Mouse (Mus musculus) forebrain, embryonic 13.5 days (tissue): ENCODE measurements around the gene Sgcb. TPM values are rescaled to one million over a fixed set of nuclear protein-coding genes. Genes with fewer than 3 reads are reported as not detected.

ENCODE experiments used
- ATAC-seq: fragments of 200-750 bp; cut with Nextera tagmentation; 2 replicates; pipeline ENCODE4 v1.8.0; 2017
- H3K27ac ChIP-seq: fragments of 300-500 bp; sonication (generic); 2 replicates; pipeline ENCODE4 v1.5.1; 2015; ENCODE audit warnings: inconsistent platforms, mild to moderate bottlenecking, moderate library complexity
- H3K27me3 ChIP-seq: fragments of 300-500 bp; sonication (generic); 2 replicates; pipeline ENCODE4 v1.6.1; 2015; ENCODE audit warnings: mild to moderate bottlenecking, inconsistent platforms
- H3K36me3 ChIP-seq: fragments of 300-500 bp; sonication (generic); 2 replicates; pipeline ENCODE4 v1.6.1; 2015; ENCODE audit warnings: mild to moderate bottlenecking, inconsistent platforms; ENCODE audit not compliant: poor library complexity, severe bottlenecking
- H3K4me1 ChIP-seq: fragments of 300-500 bp; sonication (generic); 2 replicates; pipeline ENCODE4 v1.6.1; 2015; ENCODE audit warnings: inconsistent platforms
- H3K4me2 ChIP-seq: fragments of 300-500 bp; sonication (generic); 2 replicates; pipeline ENCODE4 v1.6.1; 2015; ENCODE audit warnings: inconsistent platforms, mild to moderate bottlenecking, moderate library complexity
- H3K4me3 ChIP-seq: fragments of 300-500 bp; sonication (generic); 2 replicates; pipeline ENCODE4 v1.5.1; 2015; ENCODE audit warnings: mild to moderate bottlenecking, inconsistent platforms
- H3K9ac ChIP-seq: fragments of 300-500 bp; sonication (generic); 2 replicates; pipeline ENCODE4 v1.6.1; 2015; ENCODE audit warnings: mild to moderate bottlenecking, inconsistent platforms
- H3K9me3 ChIP-seq: fragments of 300-500 bp; sonication (generic); replicated peaks from 2 replicates; pipeline ENCODE4 v1.6.1; 2016; ENCODE audit warnings: inconsistent platforms
- WGBS: fragments of 180-500 bp; shearing (Covaris S2); methylation state at CpG from one replicate; pipeline ENCODE4 v1.1.7; 2015; 5-methylcytosine and 5-hydroxymethylcytosine counted together
- polyA plus RNA-seq: library from polyadenylated mRNA; unstranded; fragments of >200 nt; fragmentation: Nextera tagmentation; extraction: Ambion mirVana; gene quantifications from 2 replicates; pipeline ENCODE4 v1.2.1, GENCODE M21; 2015

Sgcb gene
- polyA plus RNA-seq, result 20.5 and 22.3 TPM in 2 replicates

- Histone ChIP-seq H3K4me1 (peaks cover 33% of the 10 kb centered on the region), H3K4me2 (peak within 1 kb of the TSS; percentile 73), H3K4me3 (peak within 1 kb of the TSS; percentile 84), H3K9ac (peak within 1 kb of the TSS; percentile 90), H3K27ac (no peak within 1 kb of the TSS), H3K9me3 (no peaks in the 10 kb centered on the region), H3K27me3 (peaks cover 47% of the 10 kb centered on the region), H3K36me3 (0 out of 2 replicates have a peak, but pooled peaks cover 6% of the 10 kb centered on the region)
- peak; percentile 91 for ATAC-seq
- WGBS, result under 1% methylated on average over 57 of the region's 62 CpGs
Observed at GRCm38 (mm10) chr5:73647261-73647900, at the start of gene Sgcb. TSS of gene Sgcb (minus strand) at chr5:73647790.

DNA sequence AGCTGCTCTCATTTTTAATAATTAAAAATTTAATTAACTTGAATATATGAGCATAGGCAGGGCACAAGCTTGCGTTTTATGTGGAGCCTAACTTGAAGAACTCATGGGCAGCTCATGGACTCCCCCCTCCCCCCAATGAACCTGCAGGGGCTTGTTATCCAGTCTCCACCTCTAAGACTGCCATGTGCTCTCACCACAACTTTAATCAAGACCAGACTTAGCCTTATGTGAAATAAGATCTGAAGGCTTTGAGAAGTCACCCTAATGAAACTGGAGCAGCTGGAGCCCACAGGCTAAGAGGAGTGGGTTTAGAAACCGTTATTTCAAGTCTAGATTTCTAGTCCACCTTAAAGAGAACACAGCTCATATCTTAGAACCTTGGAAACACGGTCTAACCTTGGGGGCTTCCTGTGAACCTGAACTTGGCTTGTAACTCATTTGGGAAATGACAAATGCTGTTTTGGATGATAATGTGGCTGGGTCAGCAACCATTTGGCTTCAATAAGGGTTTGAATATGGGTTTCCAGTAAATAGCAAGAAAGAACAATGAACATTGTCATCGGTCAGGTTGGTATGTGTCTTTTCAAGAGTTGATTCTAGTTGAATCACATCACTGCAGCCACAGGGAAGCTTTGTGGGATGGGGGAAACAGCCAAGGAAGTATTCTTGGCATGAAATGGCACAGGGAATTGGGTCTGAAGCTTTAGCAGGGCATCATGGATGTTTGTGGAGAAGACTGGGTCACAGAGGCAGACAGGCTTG, 46.8 kb upstream of the Sgcb start:
- Histone ChIP-seq H3K9me3 (no peaks in the 10 kb centered on the region), H3K4me3 (no peak overlapping the region), H3K4me2 (no peak overlapping the region), H3K27me3 (no peaks in the 10 kb centered on the region), H3K36me3 (no peaks in the 10 kb centered on the region), H3K4me1 (no peaks in the 10 kb centered on the region), H3K9ac (no peak overlapping the region), H3K27ac (no peak overlapping the region)
- 80% methylated on average over 4 of the region's 4 CpGs for WGBS
- ATAC-seq, result no peak

GRCm38 (mm10) chr5:73693778-73694177, 46.2 kb upstream of the Sgcb start:
- WGBS, result 83% methylated on average over 1 of the region's 1 CpGs
- Histone ChIP-seq H3K9me3 (no peaks in the 10 kb centered on the region), H3K9ac (no peak overlapping the region), H3K4me3 (no peak overlapping the region), H3K27me3 (no peaks in the 10 kb centered on the region), H3K4me1 (no peaks in the 10 kb centered on the region), H3K4me2 (no peak overlapping the region), H3K36me3 (no peaks in the 10 kb centered on the region), H3K27ac (no peak overlapping the region)
- ATAC-seq, result no peak

GRCm38 (mm10) chr5:73691723-73692520, 44.3 kb upstream of the Sgcb start:
- H3K36me3 ChIP-seq, result no peaks in the 10 kb centered on the region
- no peaks in the 10 kb centered on the region for H3K9me3 ChIP-seq
- no peak overlapping the region for H3K27ac ChIP-seq
- no peaks in the 10 kb centered on the region for H3K4me1 ChIP-seq
- no peaks in the 10 kb centered on the region for H3K27me3 ChIP-seq
- H3K4me2 ChIP-seq, result no peak overlapping the region
- H3K9ac ChIP-seq, result no peak overlapping the region
- no peak for ATAC-seq
- 26% methylated on average over 15 of the region's 15 CpGs for WGBS
- H3K4me3 ChIP-seq, result no peak overlapping the region

DNA sequence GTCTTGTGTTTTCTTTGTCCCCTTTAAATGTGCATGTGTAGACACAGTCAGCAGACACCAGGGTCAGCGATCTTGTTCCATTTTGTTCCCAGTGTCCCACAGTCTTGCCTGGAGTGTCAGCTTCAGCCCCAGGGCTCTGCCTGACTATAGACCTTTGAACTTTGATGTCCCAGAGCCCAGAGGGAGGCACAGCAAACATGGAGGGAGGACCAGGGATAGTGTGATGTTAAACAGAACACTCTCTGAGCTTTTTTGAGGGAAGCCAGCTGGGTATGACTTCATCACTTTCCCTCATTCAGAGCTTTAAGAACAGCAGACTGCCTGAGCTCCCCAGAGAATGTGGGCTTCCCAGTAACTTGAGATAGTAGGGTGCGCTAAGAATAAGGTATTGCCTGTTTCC, 42.6 kb upstream of the Sgcb start:
- Histone ChIP-seq H3K4me1 (no peaks in the 10 kb centered on the region), H3K9ac (no peak overlapping the region), H3K27ac (no peak overlapping the region), H3K9me3 (no peaks in the 10 kb centered on the region), H3K27me3 (no peaks in the 10 kb centered on the region), H3K4me3 (no peak overlapping the region), H3K36me3 (no peaks in the 10 kb centered on the region), H3K4me2 (no peak overlapping the region)
- ATAC-seq, result no peak
- 76% methylated on average over 2 of the region's 2 CpGs for WGBS

GRCm38 (mm10) chr5:73688576-73688975, 41.0 kb upstream of the Sgcb start:
- H3K27me3 ChIP-seq, result no peaks in the 10 kb centered on the region
- H3K9ac ChIP-seq, result no peak overlapping the region
- no peak overlapping the region for H3K27ac ChIP-seq
- WGBS, result 91% methylated on average over 1 of the region's 1 CpGs
- no peak overlapping the region for H3K4me3 ChIP-seq
- no peaks in the 10 kb centered on the region for H3K9me3 ChIP-seq
- H3K4me1 ChIP-seq, result no peaks in the 10 kb centered on the region
- no peak for ATAC-seq
- no peak overlapping the region for H3K4me2 ChIP-seq
- H3K36me3 ChIP-seq, result no peaks in the 10 kb centered on the region

GRCm38 (mm10) chr5:73686149-73686548, 38.6 kb upstream of the Sgcb start:
- Histone ChIP-seq H3K27me3 (no peaks in the 10 kb centered on the region), H3K27ac (no peak overlapping the region), H3K4me3 (no peak overlapping the region), H3K4me2 (no peak overlapping the region), H3K9ac (no peak overlapping the region), H3K4me1 (no peaks in the 10 kb centered on the region), H3K36me3 (no peaks in the 10 kb centered on the region), H3K9me3 (no peaks in the 10 kb centered on the region)
- 32% methylated on average over 4 of the region's 4 CpGs for WGBS
- 0 out of 2 replicates have a peak, but pooled peaks have one; percentile 36 for ATAC-seq

DNA sequence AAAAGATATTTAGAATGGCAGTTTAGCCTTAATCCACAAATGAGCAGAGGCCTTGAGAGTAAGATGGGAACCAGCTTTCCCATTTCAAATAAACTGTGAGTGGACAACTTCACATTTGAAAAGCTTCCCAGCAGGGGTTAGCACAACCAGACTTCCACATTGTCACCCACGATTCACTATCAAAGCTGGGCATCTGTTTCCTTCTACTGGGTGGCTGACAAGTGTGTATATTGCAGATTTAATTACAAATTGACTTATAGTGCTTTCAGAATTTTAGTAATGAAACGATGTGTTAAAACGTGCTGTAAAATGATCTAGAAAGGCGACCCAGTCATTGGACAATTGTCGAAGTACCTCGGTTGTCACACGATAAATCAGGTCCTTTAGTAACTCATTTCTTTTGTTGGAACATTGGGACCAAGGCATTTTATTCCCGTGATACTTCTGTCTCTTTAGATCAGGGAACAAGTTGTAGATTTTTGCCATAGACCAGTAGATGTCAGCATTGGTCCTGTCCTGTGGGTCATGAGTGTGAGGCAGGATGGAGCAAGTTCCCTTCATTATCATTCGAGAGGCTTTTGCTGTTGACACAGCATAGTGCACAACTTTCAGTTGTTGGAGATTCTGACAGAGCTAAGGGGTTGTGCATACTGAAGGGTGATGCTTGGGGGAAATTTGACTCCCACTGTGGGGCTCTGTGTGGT, 36.3 kb upstream of the Sgcb start:
- Histone ChIP-seq H3K9me3 (no peaks in the 10 kb centered on the region), H3K27ac (no peak overlapping the region), H3K27me3 (no peaks in the 10 kb centered on the region), H3K4me2 (no peak overlapping the region), H3K36me3 (no peaks in the 10 kb centered on the region), H3K9ac (no peak overlapping the region), H3K4me1 (no peaks in the 10 kb centered on the region), H3K4me3 (no peak overlapping the region)
- 62% methylated on average over 9 of the region's 9 CpGs for WGBS
- no peak for ATAC-seq

DNA sequence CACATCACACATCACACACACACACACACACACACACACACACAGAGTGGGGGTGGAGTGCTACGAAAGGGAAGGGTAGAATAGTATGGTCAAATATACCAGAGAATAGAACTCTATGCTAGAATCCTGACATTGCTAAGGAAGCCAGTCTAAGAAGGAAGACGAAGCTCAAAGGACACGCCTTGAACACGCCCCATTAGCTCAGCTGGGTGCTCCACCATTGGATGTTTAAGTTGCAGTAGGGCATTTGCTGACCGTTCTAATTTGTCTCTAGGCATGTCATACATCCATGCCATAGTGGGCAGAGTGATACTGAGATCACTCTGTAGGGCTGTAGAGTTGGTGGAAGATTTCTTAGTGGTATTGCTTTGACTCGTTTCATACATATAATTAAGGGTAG, 35.6 kb upstream of the Sgcb start:
- 83% methylated on average over 6 of the region's 6 CpGs for WGBS
- H3K4me2 ChIP-seq, result no peak overlapping the region
- ATAC-seq, result no peak

DNA sequence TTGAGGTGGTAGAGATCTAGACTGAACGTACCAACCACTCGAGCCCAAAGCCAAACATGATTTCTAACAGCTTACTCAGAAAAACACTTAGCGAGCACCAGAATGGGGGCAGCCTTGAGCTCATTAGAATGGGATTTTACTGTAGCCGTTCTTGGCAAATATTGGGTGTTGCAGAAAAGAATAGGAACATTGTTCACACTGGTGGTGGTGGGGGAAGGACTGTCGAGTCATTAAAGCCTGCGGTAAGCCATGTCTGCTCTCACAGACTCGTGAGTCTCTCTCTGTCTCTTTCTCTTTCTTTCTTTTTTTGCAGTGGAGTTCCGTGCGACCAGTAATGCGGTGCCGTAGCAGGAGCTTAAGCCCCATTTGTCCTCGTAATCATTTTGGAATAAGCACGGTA, 29.0 kb upstream of the Sgcb start:
- no peaks in the 10 kb centered on the region for H3K36me3 ChIP-seq
- H3K27ac ChIP-seq, result no peak overlapping the region
- H3K9ac ChIP-seq, result no peak overlapping the region
- 0 out of 2 replicates have a peak, but pooled peaks cover 7% of the 10 kb centered on the region for H3K4me1 ChIP-seq
- no peak overlapping the region for H3K4me3 ChIP-seq
- peak; percentile 48; the same call in 1 of the 2 replicates for ATAC-seq
- H3K9me3 ChIP-seq, result no peaks in the 10 kb centered on the region
- peak overlapping the region; percentile 25 for H3K4me2 ChIP-seq
- WGBS, result 37% methylated on average over 13 of the region's 13 CpGs
- no peaks in the 10 kb centered on the region for H3K27me3 ChIP-seq

More for the DNA sequence above, 35.6 kb upstream of the Sgcb start:
- Histone ChIP-seq H3K27ac (no peak overlapping the region), H3K4me1 (no peaks in the 10 kb centered on the region), H3K4me3 (no peak overlapping the region), H3K9me3 (no peaks in the 10 kb centered on the region), H3K36me3 (no peaks in the 10 kb centered on the region), H3K27me3 (no peaks in the 10 kb centered on the region), H3K9ac (no peak overlapping the region)

DNA sequence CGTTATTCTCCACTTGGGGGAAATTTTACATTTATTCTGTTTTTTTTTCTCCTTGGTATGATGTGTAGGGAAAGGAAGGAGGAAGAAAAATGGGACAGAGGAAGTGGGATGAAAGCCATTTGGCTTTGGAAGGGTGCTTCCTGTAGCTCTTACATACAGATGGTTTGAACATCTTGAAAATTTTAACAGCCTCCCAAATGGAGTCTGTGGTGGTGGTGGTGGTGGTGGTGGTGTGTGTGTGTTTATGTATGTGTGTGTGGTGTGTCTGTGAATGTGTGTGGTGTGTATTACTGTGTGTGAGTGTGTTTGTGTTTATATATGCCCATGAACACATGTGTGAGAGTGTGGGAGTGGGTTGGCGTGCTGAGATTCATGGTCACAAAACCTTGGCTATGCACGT, 28.0 kb upstream of the Sgcb start:
- peak; percentile 33; the same call in 1 of the 2 replicates for ATAC-seq
- 0 out of 2 replicates have a peak, but pooled peaks cover 7% of the 10 kb centered on the region for H3K4me1 ChIP-seq
- H3K9me3 ChIP-seq, result no peaks in the 10 kb centered on the region
- H3K4me3 ChIP-seq, result no peak overlapping the region
- WGBS, result 71% methylated on average over 3 of the region's 3 CpGs
- no peak overlapping the region for H3K9ac ChIP-seq
- no peak overlapping the region for H3K4me2 ChIP-seq
- H3K36me3 ChIP-seq, result no peaks in the 10 kb centered on the region
- no peak overlapping the region for H3K27ac ChIP-seq
- no peaks in the 10 kb centered on the region for H3K27me3 ChIP-seq
